Mouse (Mus musculus): ENCODE data around the gene Tk1.

GRCm38 (mm10) chr11:117870688-117871365 lies 44.9 kb upstream of the Tk1 start:
- TF ChIP-seq USF1 (IDR thresholded peaks at IDR 0.05; ENCODE audit: low read depth, low read length) (no peak), POLR2A (IDR thresholded peaks at IDR 0.05; ENCODE audit: control insufficient read depth in 1 of 2, insufficient read depth in 1 of 2, low read depth in 1 of 2, low read length in 2 of 2, poor library complexity in 1 of 2) (no peak), E2F4 (IDR thresholded peaks at IDR 0.05; ENCODE audit: borderline replicate concordance, low read depth, low read length) (no peak), USF2 (IDR thresholded peaks at IDR 0.05; ENCODE audit: borderline replicate concordance in 1 of 2, insufficient read depth in 1 of 2, low read depth in 1 of 2, low read length in 2 of 2) (no peak), RAD21 (IDR thresholded peaks at IDR 0.05; ENCODE audit: low read depth, low read length) (peak; percentile 97), CTCF (IDR thresholded peaks at IDR 0.05 in 2 of 3, conservative IDR thresholded peaks at IDR 0.05 in 1 of 3; ENCODE audit: control insufficient read depth in 1 of 3, insufficient read depth in 1 of 3, low read depth in 2 of 3, low read length in 3 of 3, poor library complexity in 1 of 3, severe bottlenecking in 1 of 3) (peak; percentile 96 to 98 (median 97)), TCF12 (IDR thresholded peaks at IDR 0.05; ENCODE audit: low read depth, low read length) (no peak), EP300 (IDR thresholded peaks at IDR 0.05; ENCODE audit: low read depth in 1 of 2, low read length in 2 of 2) (no peak), RCOR1 (IDR thresholded peaks at IDR 0.05; ENCODE audit: low read depth, low read length) (no peak), TAL1 (IDR thresholded peaks at IDR 0.05; ENCODE audit: low read length) (no peak)

All from MEL (cell line).